Mouse (Mus musculus): ENCODE results near the gene Efcab11. TPM values are rescaled to one million over a fixed set of nuclear protein-coding genes. Genes with fewer than 3 reads are reported as not detected.

The Efcab11 gene
- total RNA-seq, 1 experiment from 2014 or later: 5.8 TPM

GRCm38 (mm10) chr12:99776497-99777139 is 107.6 kb downstream of the Efcab11 start:
- no peak for ATAC-seq (replicated peaks in 1 of 2; ENCODE audit: insufficient read depth in 1 of 2, low FRiP score in 2 of 2, low TSS enrichment in 1 of 2, low read depth in 1 of 2, poor library complexity in 2 of 2, severe bottlenecking in 2 of 2)

DNA sequence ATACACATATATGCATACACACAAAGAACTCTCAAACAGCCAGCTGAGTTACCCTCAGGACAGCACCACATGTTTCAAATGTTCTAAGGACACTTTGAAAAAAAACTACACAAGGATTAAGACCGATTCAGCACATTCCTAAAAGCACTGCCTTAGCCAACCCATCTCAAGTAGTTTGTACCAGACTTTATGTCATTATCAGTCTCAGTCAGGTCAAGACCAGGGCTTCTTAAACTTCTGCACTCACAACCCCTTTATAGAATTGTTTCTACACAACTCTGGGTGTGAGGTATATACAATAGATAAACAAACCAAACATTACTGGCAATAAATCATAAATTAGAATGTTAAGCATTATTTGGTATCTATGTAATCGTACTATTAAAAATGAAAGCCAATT is 109.4 kb downstream of the Efcab11 start:
- ATAC-seq (replicated peaks in 1 of 2; ENCODE audit: insufficient read depth in 1 of 2, low FRiP score in 2 of 2, low TSS enrichment in 1 of 2, low read depth in 1 of 2, poor library complexity in 2 of 2, severe bottlenecking in 2 of 2): no peak

- no peak for ATAC-seq (replicated peaks in 1 of 2; ENCODE audit: insufficient read depth in 1 of 2, low FRiP score in 2 of 2, low TSS enrichment in 1 of 2, low read depth in 1 of 2, poor library complexity in 2 of 2, severe bottlenecking in 2 of 2)
Observed at GRCm38 (mm10) chr12:99773636-99774193, 110.5 kb downstream of the Efcab11 start.

GRCm38 (mm10) chr12:99771018-99771417 is 113.2 kb downstream of the Efcab11 start:
- no peak for ATAC-seq (replicated peaks in 1 of 2; ENCODE audit: insufficient read depth in 1 of 2, low FRiP score in 2 of 2, low TSS enrichment in 1 of 2, low read depth in 1 of 2, poor library complexity in 2 of 2, severe bottlenecking in 2 of 2)

GRCm38 (mm10) chr12:99769626-99770025 is 114.6 kb downstream of the Efcab11 start:
- ATAC-seq (replicated peaks in 1 of 2; ENCODE audit: insufficient read depth in 1 of 2, low FRiP score in 2 of 2, low TSS enrichment in 1 of 2, low read depth in 1 of 2, poor library complexity in 2 of 2, severe bottlenecking in 2 of 2): no peak

- ATAC-seq (replicated peaks in 1 of 2; ENCODE audit: insufficient read depth in 1 of 2, low FRiP score in 2 of 2, low TSS enrichment in 1 of 2, low read depth in 1 of 2, poor library complexity in 2 of 2, severe bottlenecking in 2 of 2): no peak
Observed at GRCm38 (mm10) chr12:99767691-99768090, 116.5 kb downstream of the Efcab11 start.

GRCm38 (mm10) chr12:99765979-99766378 is 118.3 kb downstream of the Efcab11 start:
- ATAC-seq (replicated peaks in 1 of 2; ENCODE audit: insufficient read depth in 1 of 2, low FRiP score in 2 of 2, low TSS enrichment in 1 of 2, low read depth in 1 of 2, poor library complexity in 2 of 2, severe bottlenecking in 2 of 2): no peak

- no peak for ATAC-seq (replicated peaks in 1 of 2; ENCODE audit: insufficient read depth in 1 of 2, low FRiP score in 2 of 2, low TSS enrichment in 1 of 2, low read depth in 1 of 2, poor library complexity in 2 of 2, severe bottlenecking in 2 of 2)
Observed at GRCm38 (mm10) chr12:99764053-99764452, 120.2 kb downstream of the Efcab11 start.

GRCm38 (mm10) chr12:99757754-99758526 is 126.3 kb downstream of the Efcab11 start:
- peak in 1 of 2 experiments; percentile 32; a peak in 1 of 4 replicates for ATAC-seq (replicated peaks in 1 of 2; ENCODE audit: insufficient read depth in 1 of 2, low FRiP score in 2 of 2, low TSS enrichment in 1 of 2, low read depth in 1 of 2, poor library complexity in 2 of 2, severe bottlenecking in 2 of 2)

- no peak for ATAC-seq (replicated peaks in 1 of 2; ENCODE audit: insufficient read depth in 1 of 2, low FRiP score in 2 of 2, low TSS enrichment in 1 of 2, low read depth in 1 of 2, poor library complexity in 2 of 2, severe bottlenecking in 2 of 2)
Observed at GRCm38 (mm10) chr12:99756914-99757687, 127.1 kb downstream of the Efcab11 start.

DNA sequence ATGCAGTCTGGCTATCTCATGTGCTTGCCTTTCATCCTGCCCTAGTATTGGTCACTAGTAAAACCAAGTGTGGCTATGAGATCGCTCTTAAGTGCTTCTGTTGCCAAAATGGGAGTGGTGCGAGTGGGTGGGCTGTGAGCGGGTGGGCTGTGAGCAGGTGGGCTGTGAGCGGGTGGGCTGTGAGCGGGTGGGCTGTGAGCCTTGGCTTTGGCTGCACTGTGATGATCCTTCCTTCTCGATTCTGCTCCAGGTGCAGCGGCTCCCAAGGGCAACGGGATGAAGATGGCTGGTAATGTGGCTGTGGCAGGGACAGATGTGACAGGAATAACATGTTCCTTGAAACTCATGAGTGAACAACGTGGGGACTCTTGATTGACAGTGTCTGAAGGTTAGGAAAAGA is 128.0 kb downstream of the Efcab11 start:
- ATAC-seq (replicated peaks in 1 of 2; ENCODE audit: insufficient read depth in 1 of 2, low FRiP score in 2 of 2, low TSS enrichment in 1 of 2, low read depth in 1 of 2, poor library complexity in 2 of 2, severe bottlenecking in 2 of 2): no peak

GRCm38 (mm10) chr12:99752986-99753385 is 131.3 kb downstream of the Efcab11 start:
- ATAC-seq (replicated peaks in 1 of 2; ENCODE audit: insufficient read depth in 1 of 2, low FRiP score in 2 of 2, low TSS enrichment in 1 of 2, low read depth in 1 of 2, poor library complexity in 2 of 2, severe bottlenecking in 2 of 2): no peak

GRCm38 (mm10) chr12:99749391-99749790 is 134.8 kb downstream of the Efcab11 start:
- ATAC-seq (replicated peaks in 1 of 2; ENCODE audit: insufficient read depth in 1 of 2, low FRiP score in 2 of 2, low TSS enrichment in 1 of 2, low read depth in 1 of 2, poor library complexity in 2 of 2, severe bottlenecking in 2 of 2): no peak

DNA sequence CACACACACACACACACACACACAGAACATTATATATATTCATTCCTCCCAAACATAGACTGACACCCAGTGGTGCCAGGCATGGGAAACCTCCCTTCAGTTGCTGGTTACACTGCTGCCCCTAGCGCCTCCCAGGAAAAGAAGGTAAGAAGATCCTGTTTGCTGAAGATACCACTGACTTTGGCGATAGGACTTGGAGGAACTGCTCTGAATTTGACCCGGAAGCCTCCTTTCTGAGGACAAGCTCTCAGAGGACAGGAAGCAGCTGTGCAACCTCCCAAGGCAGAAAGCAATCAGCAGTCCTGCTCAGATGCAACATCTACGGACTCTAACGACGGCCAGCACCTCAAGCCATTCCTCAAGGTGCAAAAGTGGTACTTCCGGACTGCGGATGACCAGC is 142.6 kb downstream of the Efcab11 start:
- ATAC-seq (replicated peaks in 1 of 2; ENCODE audit: insufficient read depth in 1 of 2, low FRiP score in 2 of 2, low TSS enrichment in 1 of 2, low read depth in 1 of 2, poor library complexity in 2 of 2, severe bottlenecking in 2 of 2): peak; percentile 27 to 32; a peak in 2 of 4 replicates

GRCm38 (mm10) chr12:99739211-99739610 is 145.0 kb downstream of the Efcab11 start:
- no peak for ATAC-seq (replicated peaks in 1 of 2; ENCODE audit: insufficient read depth in 1 of 2, low FRiP score in 2 of 2, low TSS enrichment in 1 of 2, low read depth in 1 of 2, poor library complexity in 2 of 2, severe bottlenecking in 2 of 2)

DNA sequence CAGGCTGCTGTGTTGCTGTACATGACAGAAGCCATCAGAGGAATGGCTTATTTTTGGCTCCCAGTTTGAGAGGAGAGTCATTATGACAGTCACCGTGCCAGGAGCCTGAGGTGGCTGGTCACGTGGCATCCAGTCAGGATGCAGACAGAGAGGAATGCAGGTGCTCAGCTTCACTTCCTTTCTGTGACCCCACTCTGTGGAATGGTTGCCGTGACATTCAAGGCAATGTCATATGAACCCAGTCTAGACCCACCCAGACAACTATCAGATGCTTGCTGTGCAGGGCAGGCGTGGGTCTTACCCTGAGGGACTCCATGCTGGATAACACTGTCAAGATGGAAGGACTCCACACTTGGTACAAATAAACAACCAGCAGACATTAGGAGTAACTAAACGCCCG is 146.0 kb downstream of the Efcab11 start:
- no peak for ATAC-seq (replicated peaks in 1 of 2; ENCODE audit: insufficient read depth in 1 of 2, low FRiP score in 2 of 2, low TSS enrichment in 1 of 2, low read depth in 1 of 2, poor library complexity in 2 of 2, severe bottlenecking in 2 of 2)

GRCm38 (mm10) chr12:99736971-99737370 is 147.3 kb downstream of the Efcab11 start:
- no peak for ATAC-seq (replicated peaks in 1 of 2; ENCODE audit: insufficient read depth in 1 of 2, low FRiP score in 2 of 2, low TSS enrichment in 1 of 2, low read depth in 1 of 2, poor library complexity in 2 of 2, severe bottlenecking in 2 of 2)

GRCm38 (mm10) chr12:99735172-99735571 is 149.1 kb downstream of the Efcab11 start:
- ATAC-seq (replicated peaks in 1 of 2; ENCODE audit: insufficient read depth in 1 of 2, low FRiP score in 2 of 2, low TSS enrichment in 1 of 2, low read depth in 1 of 2, poor library complexity in 2 of 2, severe bottlenecking in 2 of 2): no peak

Measured in hematopoietic stem cell, adult 5-6 weeks (primary cell).